Mouse (Mus musculus) intestine, embryonic 14.5 days (tissue): ENCODE measurements around the gene Rapgef5. TPM values are rescaled to one million over a fixed set of nuclear protein-coding genes. Genes with fewer than 3 reads are reported as not detected.
A peak's percentile ranks its signal among the peaks of the same experiment; 100 is the strongest.

Source experiments
- ATAC-seq: fragments of 200-750 bp; cut with Nextera tagmentation; replicated peaks from 2 replicates; pipeline ENCODE4 v1.8.0; 2017; ENCODE audit warnings: low read depth, moderate number of reproducible peaks, moderate TSS enrichment, moderate library complexity; ENCODE audit not compliant: low FRiP score, low TSS enrichment
- DNase-seq: peaks from one replicate; pipeline ENCODE4 v3.0.0-alpha.2; 2018; ENCODE audit warnings: low spot score
- H3K27ac ChIP-seq: fragments of 300-500 bp; sonication (generic); 2 replicates; pipeline ENCODE4 v1.5.1; 2014; ENCODE audit warnings: low read depth, mild to moderate bottlenecking, control low read depth
- H3K27me3 ChIP-seq: fragments of 300-500 bp; sonication (generic); replicated peaks from 2 replicates; pipeline ENCODE4 v1.6.1; 2014; ENCODE audit warnings: low read length, control low read depth; ENCODE audit not compliant: control insufficient read depth, insufficient read depth
- H3K36me3 ChIP-seq: fragments of 300-500 bp; sonication (generic); 2 replicates; pipeline ENCODE4 v1.6.1; 2014; ENCODE audit warnings: low read length, control low read depth; ENCODE audit not compliant: control insufficient read depth, insufficient read depth
- H3K4me1 ChIP-seq: fragments of 300-500 bp; sonication (generic); replicated peaks from 2 replicates; pipeline ENCODE4 v1.6.1; 2014; ENCODE audit warnings: low read length, control low read depth, mixed read lengths; ENCODE audit not compliant: control insufficient read depth, insufficient read depth
- H3K4me2 ChIP-seq: fragments of 300-500 bp; sonication (generic); 2 replicates; pipeline ENCODE4 v1.6.1; 2014; ENCODE audit warnings: low read length
- H3K4me3 ChIP-seq: fragments of 300-500 bp; sonication (generic); 2 replicates; pipeline ENCODE4 v1.5.1; 2014; ENCODE audit warnings: low read depth, low read length, control low read depth, mixed read lengths
- H3K9ac ChIP-seq: fragments of 300-500 bp; sonication (generic); 2 replicates; pipeline ENCODE4 v1.6.1; 2014; ENCODE audit warnings: mild to moderate bottlenecking, low read length
- H3K9me3 ChIP-seq: fragments of 300-500 bp; sonication (generic); 2 replicates; pipeline ENCODE4 v1.6.1; 2016; ENCODE audit warnings: low read length, control low read depth; ENCODE audit not compliant: control insufficient read depth
- WGBS: fragments of 180-500 bp; shearing (Covaris S2); extraction: QIAGEN DNeasy Blood & Tissue Kit; methylation state at CpG from one replicate; pipeline ENCODE4 v1.1.7; 2014; 5-methylcytosine and 5-hydroxymethylcytosine counted together
- polyA plus RNA-seq: library from polyadenylated mRNA; unstranded; fragments of >200 nt; fragmentation: Nextera tagmentation; extraction: Ambion mirVana; gene quantifications from 2 replicates; pipeline ENCODE4 v1.2.1, GENCODE M21; 2014

The Rapgef5 gene
- polyA plus RNA-seq, 1 experiment from 2014 or later, result 8.4 TPM

DNA sequence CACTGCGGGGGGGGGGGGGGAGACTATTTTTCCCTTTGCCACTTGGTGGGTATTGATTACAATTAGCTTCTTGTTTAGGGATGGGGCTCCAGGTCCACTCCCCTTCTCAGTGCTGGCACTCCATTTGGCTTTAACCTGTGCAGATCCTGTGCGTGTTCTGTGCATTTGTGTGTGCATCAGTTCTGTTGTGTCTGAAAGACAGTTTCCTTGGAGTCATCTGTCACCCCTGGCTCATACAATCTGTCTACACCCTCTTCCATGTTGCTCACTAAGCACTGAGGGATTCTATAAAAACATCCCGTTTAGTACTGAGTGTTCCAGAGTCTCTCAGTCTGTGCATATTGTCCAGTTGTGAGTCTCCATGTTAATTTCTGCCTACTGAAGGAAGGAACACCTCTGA is 189.0 kb downstream of the Rapgef5 start:
- Histone ChIP-seq H3K4me2 (no peak overlapping the region), H3K4me3 (no peak overlapping the region), H3K9ac (no peak overlapping the region), H3K9me3 (no peaks in the 10 kb centered on the region), H3K4me1 (no peaks in the 10 kb centered on the region), H3K27me3 (no peaks in the 10 kb centered on the region), H3K36me3 (no peaks in the 10 kb centered on the region), H3K27ac (no peak overlapping the region)
- DNase-seq (no peak), ATAC-seq (no peak)
- WGBS, result 88% methylated on average over 3 of the region's 3 CpGs

DNA sequence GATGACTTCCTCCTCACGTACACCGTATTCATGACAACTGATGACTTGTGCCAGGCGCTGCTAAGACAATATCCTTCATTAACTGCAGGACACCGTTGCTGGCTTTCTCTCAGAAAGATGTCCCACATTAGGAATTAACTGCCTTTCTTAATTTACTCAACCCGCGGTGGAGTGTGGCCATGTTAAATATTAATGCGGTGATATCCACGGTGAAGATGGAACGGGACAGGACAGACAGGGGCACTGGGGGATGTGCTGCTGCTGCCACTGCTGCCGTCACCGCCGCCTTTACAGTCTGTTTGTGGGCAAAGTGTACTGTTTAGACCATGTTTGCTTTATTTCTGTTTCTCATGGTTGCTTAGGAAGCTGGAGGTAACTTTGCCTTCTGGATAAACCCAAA is 193.0 kb downstream of the Rapgef5 start:
- Histone ChIP-seq H3K36me3 (no peaks in the 10 kb centered on the region), H3K9ac (no peak overlapping the region), H3K9me3 (no peaks in the 10 kb centered on the region), H3K4me1 (no peaks in the 10 kb centered on the region), H3K4me2 (no peak overlapping the region), H3K4me3 (no peak overlapping the region), H3K27me3 (no peaks in the 10 kb centered on the region), H3K27ac (no peak overlapping the region)
- ATAC-seq, result no peak
- DNase-seq, result no peak
- WGBS, result 67% methylated on average over 12 of the region's 12 CpGs

DNA sequence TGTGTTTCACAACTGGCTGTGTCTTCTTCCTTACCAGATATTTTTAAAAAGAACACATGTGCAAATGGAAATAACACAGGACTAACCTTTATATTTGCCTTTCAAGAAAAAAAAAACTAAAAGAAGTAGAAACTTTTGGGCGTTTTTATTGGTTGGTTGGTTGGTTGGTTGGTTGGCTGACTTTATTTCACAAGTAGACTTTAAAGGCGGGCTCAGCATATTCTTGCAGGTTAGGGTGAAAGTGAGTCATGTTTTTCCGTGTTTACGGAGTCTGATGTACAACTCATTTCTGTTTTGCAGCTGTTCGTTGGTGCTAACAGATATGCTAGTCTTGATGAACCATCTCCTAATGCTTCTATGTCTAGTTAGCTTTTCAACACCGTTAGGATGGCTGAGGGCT is 196.2 kb downstream of the Rapgef5 start:
- Histone ChIP-seq H3K9ac (no peak overlapping the region), H3K36me3 (no peaks in the 10 kb centered on the region), H3K4me1 (no peaks in the 10 kb centered on the region), H3K27ac (no peak overlapping the region), H3K9me3 (no peaks in the 10 kb centered on the region), H3K27me3 (no peaks in the 10 kb centered on the region), H3K4me3 (no peak overlapping the region), H3K4me2 (no peak overlapping the region)
- DNase-seq, result no peak
- no peak for ATAC-seq
- WGBS, result 89% methylated on average over 6 of the region's 6 CpGs

DNA sequence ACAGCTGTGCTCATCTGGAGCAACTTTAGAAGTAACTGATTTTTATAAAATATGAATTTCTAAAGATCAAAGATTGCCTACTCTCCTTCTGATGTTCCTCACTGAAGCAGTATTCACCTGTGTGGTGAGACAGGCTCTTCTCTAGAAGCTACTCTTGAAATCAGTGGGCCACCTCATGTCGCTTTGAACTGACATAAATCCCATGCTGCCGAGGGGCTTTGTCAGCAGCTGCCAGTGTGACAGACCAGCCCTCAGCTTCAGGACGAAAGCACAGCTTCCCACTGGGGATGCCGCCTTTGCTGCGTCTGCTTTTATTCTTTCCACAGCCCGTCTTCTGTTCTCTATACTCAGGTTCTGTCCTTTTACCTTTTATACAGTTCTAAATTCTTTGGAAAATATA is 197.3 kb downstream of the Rapgef5 start:
- no peaks in the 10 kb centered on the region for H3K9me3 ChIP-seq
- DNase-seq, result no peak
- no peak overlapping the region for H3K9ac ChIP-seq
- H3K27me3 ChIP-seq, result no peaks in the 10 kb centered on the region
- H3K4me2 ChIP-seq, result no peak overlapping the region
- H3K4me3 ChIP-seq, result no peak overlapping the region
- H3K4me1 ChIP-seq, result no peaks in the 10 kb centered on the region
- no peaks in the 10 kb centered on the region for H3K36me3 ChIP-seq
- ATAC-seq, result no peak
- WGBS, result 62% methylated on average over 6 of the region's 6 CpGs
- H3K27ac ChIP-seq, result no peak overlapping the region

DNA sequence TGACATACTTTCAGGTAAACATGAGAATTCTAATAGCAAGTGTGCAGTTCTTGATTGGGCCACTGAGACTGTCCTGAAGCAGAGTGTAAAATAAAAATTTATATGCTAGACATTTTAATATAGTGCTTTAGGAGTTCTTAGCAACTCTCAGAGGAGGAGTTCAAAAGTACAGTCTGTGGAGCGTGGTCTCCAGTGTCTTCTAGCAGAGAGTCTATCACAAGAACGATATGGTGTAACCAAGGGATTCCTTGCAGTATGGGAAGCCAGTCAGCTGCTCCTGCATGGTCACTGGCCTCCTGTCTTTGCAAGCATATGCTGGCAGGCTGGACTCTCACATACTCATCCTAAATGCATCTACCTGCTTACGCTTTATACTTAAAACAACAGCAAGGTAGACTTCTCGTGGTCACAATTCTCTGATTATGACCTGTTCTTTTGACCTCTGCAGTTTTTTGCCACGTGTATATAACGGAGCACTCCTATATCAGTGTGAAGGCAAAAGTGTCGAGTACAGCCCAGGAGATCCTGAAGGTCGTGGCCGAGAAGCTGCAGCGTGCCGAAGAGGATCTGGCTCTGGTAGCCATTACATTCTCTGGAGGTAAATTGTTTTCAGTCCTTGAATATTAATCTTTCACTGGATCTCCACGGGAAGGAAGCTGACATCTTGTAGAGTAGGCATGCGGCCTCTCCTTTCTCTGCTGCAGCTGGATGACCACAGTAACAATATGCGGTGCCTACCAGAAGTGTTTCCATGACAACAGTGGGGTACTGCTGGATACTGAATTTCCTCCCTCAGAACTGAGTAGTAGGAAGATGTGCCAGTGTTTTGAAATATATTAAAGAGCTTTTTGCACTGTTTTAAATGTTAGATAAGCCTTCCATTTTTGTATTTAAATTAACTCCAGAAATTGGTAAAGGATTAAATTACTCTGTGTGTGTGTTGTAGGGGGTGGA is 204.8 kb downstream of the Rapgef5 start:
- no peak overlapping the region for H3K27ac ChIP-seq
- no peaks in the 10 kb centered on the region for H3K27me3 ChIP-seq
- peaks cover 5% of the 10 kb centered on the region; the same call in 1 of the 2 replicates for H3K4me1 ChIP-seq
- no peak overlapping the region for H3K4me3 ChIP-seq
- DNase-seq (no peak), ATAC-seq (peak; percentile 56)
- no peaks in the 10 kb centered on the region for H3K9me3 ChIP-seq
- H3K4me2 ChIP-seq, result no peak overlapping the region
- no peak overlapping the region for H3K9ac ChIP-seq
- 46% methylated on average over 14 of the region's 14 CpGs for WGBS
- no peaks in the 10 kb centered on the region for H3K36me3 ChIP-seq

DNA sequence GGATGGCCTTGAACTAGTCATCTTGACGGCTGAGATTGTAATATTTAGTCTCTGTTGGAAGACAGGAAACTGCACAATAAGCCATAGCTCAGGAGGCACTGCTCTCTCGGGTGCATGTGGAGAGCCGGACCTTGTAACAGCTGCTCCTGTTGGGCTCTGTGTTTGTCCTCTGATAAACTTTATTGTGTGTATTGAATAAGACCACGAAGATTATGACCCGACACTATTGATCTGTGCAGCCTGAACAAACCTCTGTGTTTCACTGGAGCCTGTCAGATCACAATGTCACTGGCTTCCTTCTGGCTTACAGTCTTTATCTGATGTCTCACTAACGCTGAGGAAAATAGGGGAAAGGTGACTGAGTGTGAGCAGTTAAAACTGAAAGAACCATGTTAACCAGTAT is 205.5 kb downstream of the Rapgef5 start:
- peak; percentile 91 for ATAC-seq

DNA sequence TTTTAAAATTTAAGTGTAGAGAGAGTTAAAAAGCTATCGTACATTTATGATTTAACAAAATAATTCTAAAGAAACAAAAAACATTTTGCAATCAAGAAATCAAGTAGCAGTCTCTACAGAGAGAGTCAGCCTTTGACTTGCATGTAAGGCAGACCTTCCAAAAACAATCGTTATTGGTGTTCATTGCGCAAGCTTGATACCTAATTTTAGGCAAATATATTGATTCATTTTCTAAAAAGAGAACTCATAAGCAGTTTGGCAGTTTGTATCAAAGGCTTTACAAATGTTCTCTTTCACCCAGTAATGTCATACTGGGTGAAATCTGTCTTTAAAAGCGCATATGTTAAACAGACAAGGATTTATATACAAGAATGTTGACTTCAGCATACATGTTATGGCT is 208.7 kb downstream of the Rapgef5 start:
- no peak for ATAC-seq
- 90% methylated on average over 4 of the region's 4 CpGs for WGBS
- DNase-seq, result no peak

More for the DNA sequence above, 205.5 kb downstream of the Rapgef5 start:
- Histone ChIP-seq H3K27ac (no peak overlapping the region), H3K4me3 (no peak overlapping the region), H3K9ac (no peak overlapping the region), H3K36me3 (no peaks in the 10 kb centered on the region), H3K4me1 (peaks cover 5% of the 10 kb centered on the region; the same call in 1 of the 2 replicates), H3K4me2 (no peak overlapping the region), H3K27me3 (no peaks in the 10 kb centered on the region), H3K9me3 (no peaks in the 10 kb centered on the region)
- WGBS, result 29% methylated on average over 6 of the region's 6 CpGs
- DNase-seq, result no peak

DNA sequence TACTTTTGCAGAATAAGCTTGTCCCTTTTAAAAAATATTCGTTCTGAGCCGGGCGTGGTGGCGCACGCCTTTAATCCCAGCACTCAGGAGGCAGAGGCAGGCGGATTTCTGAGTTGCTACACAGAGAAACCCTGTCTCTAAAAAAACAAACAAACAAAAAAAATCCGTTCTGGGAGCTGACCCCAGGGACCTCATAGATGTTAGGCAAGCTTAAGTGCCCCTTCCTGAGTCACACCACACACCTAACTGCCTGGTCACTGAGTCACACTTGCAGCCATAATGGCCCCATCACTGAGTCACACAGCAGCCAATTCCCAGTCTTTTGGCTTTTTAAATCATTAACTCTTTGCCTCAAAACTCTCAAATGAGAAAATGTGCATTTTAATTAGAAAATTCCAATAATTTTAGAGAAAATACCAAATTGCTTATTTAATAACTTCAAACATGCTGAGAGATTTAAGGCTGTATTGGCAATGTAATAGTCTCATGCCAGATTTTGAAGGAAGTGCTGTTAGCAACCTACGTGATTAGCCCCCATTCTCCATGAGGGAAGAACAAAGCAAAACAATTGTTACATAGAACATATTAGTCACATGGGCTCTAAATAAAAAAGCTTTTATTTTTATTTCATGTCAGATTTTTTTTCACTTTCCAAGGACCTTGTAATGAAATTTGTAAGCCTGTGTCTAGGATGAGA is 211.3 kb downstream of the Rapgef5 start:
- Histone ChIP-seq H3K4me2 (no peak overlapping the region), H3K27me3 (no peaks in the 10 kb centered on the region), H3K27ac (no peak overlapping the region), H3K9me3 (no peaks in the 10 kb centered on the region), H3K4me3 (no peak overlapping the region), H3K36me3 (no peaks in the 10 kb centered on the region), H3K4me1 (peaks cover 7% of the 10 kb centered on the region), H3K9ac (no peak overlapping the region)
- 83% methylated on average over 8 of the region's 8 CpGs for WGBS
- DNase-seq (peak; percentile 35), ATAC-seq (no peak)

More for the DNA sequence above, 208.7 kb downstream of the Rapgef5 start:
- H3K9ac ChIP-seq, result no peak overlapping the region
- H3K4me2 ChIP-seq, result no peak overlapping the region
- no peaks in the 10 kb centered on the region for H3K27me3 ChIP-seq
- peaks cover 13% of the 10 kb centered on the region for H3K4me1 ChIP-seq
- no peak overlapping the region for H3K4me3 ChIP-seq
- no peak overlapping the region for H3K27ac ChIP-seq
- no peaks in the 10 kb centered on the region for H3K9me3 ChIP-seq
- no peaks in the 10 kb centered on the region for H3K36me3 ChIP-seq
